Mouse (Mus musculus): Measurements from ENCODE around the gene Prps1l1. TPM values are rescaled to one million over a fixed set of nuclear protein-coding genes. Genes with fewer than 3 reads are reported as not detected.

Gene Prps1l1
- polyA plus RNA-seq, 1 experiment from 2014 or later = not detected

DNA sequence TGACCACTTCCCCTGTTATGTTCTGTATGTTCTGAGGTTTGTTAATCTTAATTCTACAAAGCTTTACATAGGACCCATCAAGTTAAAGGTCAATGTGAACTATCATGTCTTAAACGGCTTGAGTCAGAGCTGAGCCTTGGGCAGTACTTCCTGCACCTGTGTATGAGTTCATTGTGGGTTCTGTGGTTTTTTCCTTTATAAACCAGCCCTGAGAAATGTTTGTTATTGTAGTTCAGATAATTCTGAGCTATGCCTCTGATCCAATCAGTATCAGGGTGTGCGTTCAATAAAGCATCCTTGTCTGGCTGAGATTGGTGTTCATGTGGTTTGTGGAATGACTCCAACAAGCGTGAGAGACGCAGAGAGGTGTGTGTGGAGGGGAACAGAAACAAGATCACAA is 5.8 kb downstream of the Prps1l1 start:
- Histone ChIP-seq H3K4me1 (ENCODE audit: insufficient read depth, low read depth, low read length) (no peaks in the 10 kb centered on the region), H3K9ac (replicated peaks; ENCODE audit: low read depth) (no peak overlapping the region), H3K27me3 (replicated peaks; ENCODE audit: insufficient read depth, low read length) (no peaks in the 10 kb centered on the region), H3K4me2 (replicated peaks; ENCODE audit: low read depth, low read length) (no peak overlapping the region), H3K36me3 (ENCODE audit: insufficient read depth, low read length) (no peaks in the 10 kb centered on the region), H3K9me3 (ENCODE audit: low read length) (no peaks in the 10 kb centered on the region), H3K27ac (ENCODE audit: low read length) (no peak overlapping the region), H3K4me3 (ENCODE audit: low read depth, low read length) (no peak overlapping the region)
- TF ChIP-seq EP300 (IDR thresholded peaks at IDR 0.05) (no peak), CTCF (IDR thresholded peaks at IDR 0.05) (no peak)
- 71% methylated on average over 4 of the region's 4 CpGs for WGBS
- no peak for ATAC-seq
- no peak for DNase-seq (ENCODE audit: low spot score)

DNA sequence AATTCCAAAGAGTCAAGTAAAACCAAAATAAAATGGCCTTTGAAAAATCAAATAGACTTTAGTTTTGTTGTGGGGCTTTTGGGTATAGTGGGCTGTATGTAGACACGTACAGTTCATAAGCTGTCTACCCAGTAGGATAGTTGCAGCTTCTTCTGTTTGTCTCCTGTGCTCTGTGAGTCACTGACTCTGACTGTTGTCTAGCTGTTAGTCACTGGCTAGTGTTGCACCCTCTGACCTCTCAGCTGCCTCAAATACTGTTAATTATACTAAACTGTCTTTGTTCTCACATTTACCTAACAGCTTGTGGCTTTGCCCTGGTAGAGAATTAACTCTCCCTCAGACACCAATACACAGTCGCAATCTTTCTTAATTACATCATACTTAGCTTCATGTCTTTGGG is 7.3 kb downstream of the Prps1l1 start:
- no peak overlapping the region for H3K27ac ChIP-seq (ENCODE audit: low read length)
- ATAC-seq (no peak), DNase-seq (ENCODE audit: low spot score) (no peak)
- H3K4me1 ChIP-seq (ENCODE audit: insufficient read depth, low read depth, low read length) = no peaks in the 10 kb centered on the region
- H3K36me3 ChIP-seq (ENCODE audit: insufficient read depth, low read length) = no peaks in the 10 kb centered on the region
- no peak for TF ChIP-seq CTCF (IDR thresholded peaks at IDR 0.05)
- TF ChIP-seq EP300 (IDR thresholded peaks at IDR 0.05) = no peak
- no peak overlapping the region for H3K4me2 ChIP-seq (replicated peaks; ENCODE audit: low read depth, low read length)
- 82% methylated on average over 2 of the region's 2 CpGs for WGBS
- no peaks in the 10 kb centered on the region for H3K9me3 ChIP-seq (ENCODE audit: low read length)
- H3K9ac ChIP-seq (replicated peaks; ENCODE audit: low read depth) = no peak overlapping the region
- H3K27me3 ChIP-seq (replicated peaks; ENCODE audit: insufficient read depth, low read length) = no peaks in the 10 kb centered on the region
- H3K4me3 ChIP-seq (ENCODE audit: low read depth, low read length) = no peak overlapping the region

DNA sequence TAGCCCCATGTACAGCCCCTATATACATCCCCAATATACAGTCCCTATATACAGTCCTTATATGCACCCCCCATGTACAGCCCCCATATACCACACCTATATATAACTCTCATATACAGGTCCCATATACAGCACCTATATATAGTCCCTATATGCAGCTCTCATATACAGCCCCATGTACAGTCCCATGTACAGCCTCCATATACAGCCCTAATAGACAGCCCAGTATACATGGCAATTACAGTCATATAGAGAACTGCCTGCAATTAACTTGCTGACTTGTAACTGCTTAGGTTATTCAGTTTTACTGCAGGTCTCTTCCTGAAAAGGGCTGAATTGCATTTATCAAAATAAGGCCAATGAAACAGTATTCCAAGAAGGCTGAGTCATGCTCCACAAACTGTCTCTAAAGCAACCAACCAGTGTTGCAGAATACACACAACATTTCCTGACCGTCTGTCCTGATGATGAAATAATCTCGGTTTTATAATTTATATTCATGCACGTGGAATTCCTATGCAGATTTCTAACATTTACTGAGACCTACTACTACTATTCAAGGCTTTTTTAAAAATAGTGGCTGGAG is 13.1 kb downstream of the Prps1l1 start:
- Histone ChIP-seq H3K4me3 (ENCODE audit: low read depth, low read length) (no peak overlapping the region), H3K9ac (replicated peaks; ENCODE audit: low read depth) (no peak overlapping the region), H3K27me3 (replicated peaks; ENCODE audit: insufficient read depth, low read length) (no peaks in the 10 kb centered on the region), H3K36me3 (ENCODE audit: insufficient read depth, low read length) (no peaks in the 10 kb centered on the region), H3K9me3 (ENCODE audit: low read length) (no peaks in the 10 kb centered on the region), H3K27ac (ENCODE audit: low read length) (no peak overlapping the region), H3K4me2 (replicated peaks; ENCODE audit: low read depth, low read length) (no peak overlapping the region), H3K4me1 (ENCODE audit: insufficient read depth, low read depth, low read length) (no peaks in the 10 kb centered on the region)
- 81% methylated on average over 3 of the region's 3 CpGs for WGBS
- ATAC-seq (no peak; the same call in 1 of the 2 replicates), DNase-seq (ENCODE audit: low spot score) (no peak)
- TF ChIP-seq EP300 (IDR thresholded peaks at IDR 0.05) (no peak), CTCF (IDR thresholded peaks at IDR 0.05) (no peak)

DNA sequence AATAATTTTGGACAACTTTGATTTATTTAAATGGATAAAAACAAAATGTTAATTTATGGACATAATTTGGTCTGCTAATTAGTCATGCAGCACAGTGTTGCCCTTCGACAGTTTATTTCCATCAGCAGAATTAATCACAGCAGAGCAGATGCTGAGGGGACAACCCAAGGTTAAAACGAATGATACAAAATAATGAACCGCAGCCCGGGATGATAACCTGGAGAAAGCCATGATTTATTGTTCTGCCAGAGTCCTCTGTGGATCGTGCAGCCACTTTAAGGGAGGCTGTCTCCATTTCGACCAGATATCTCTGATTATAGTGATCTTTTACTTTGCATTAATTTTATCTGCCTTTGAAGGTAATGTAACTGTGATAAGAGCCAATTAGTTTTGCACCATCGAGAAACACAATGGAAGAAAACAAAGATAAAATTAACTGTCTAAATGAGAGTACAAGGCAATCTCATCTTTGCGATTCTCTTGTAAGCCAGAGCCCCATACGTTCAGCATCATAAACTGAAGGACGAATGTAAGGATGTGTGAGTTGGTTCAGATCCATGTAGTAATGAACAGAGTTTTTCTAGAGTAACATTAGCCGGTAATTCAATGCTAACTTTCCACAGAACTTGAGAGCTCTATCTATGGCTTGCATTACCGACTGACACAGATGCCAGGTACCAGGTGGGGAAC is 14.4 kb downstream of the Prps1l1 start:
- H3K4me3 ChIP-seq (ENCODE audit: low read depth, low read length) = no peak overlapping the region
- no peak overlapping the region for H3K27ac ChIP-seq (ENCODE audit: low read length)
- H3K9ac ChIP-seq (replicated peaks; ENCODE audit: low read depth) = no peak overlapping the region
- no peak overlapping the region for H3K4me2 ChIP-seq (replicated peaks; ENCODE audit: low read depth, low read length)
- DNase-seq (ENCODE audit: low spot score) (no peak), ATAC-seq (no peak)
- no peaks in the 10 kb centered on the region for H3K36me3 ChIP-seq (ENCODE audit: insufficient read depth, low read length)
- TF ChIP-seq EP300 (IDR thresholded peaks at IDR 0.05) (no peak), CTCF (IDR thresholded peaks at IDR 0.05) (no peak)
- H3K27me3 ChIP-seq (replicated peaks; ENCODE audit: insufficient read depth, low read length) = no peaks in the 10 kb centered on the region
- H3K4me1 ChIP-seq (ENCODE audit: insufficient read depth, low read depth, low read length) = no peaks in the 10 kb centered on the region
- no peaks in the 10 kb centered on the region for H3K9me3 ChIP-seq (ENCODE audit: low read length)
- 68% methylated on average over 12 of the region's 12 CpGs for WGBS

DNA sequence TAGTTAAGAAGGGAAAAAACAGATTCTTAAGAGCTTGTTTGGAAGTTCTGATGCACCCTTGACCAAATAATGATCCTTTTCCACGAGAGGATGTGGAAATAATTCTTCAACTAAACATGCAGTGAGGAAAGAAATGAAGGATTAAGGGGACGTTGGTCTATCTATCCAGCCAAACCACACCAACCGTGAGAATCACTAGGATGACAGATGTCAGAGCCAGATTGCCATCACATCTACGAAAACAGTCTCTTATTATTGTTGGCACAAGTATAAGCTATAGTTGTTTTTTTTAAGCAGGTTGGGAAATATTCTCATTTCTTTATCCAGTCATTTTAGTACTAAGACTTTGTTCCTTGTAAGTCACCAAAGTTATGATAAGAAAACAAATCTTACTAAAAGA is 15.8 kb downstream of the Prps1l1 start:
- Histone ChIP-seq H3K27me3 (replicated peaks; ENCODE audit: insufficient read depth, low read length) (no peaks in the 10 kb centered on the region), H3K27ac (ENCODE audit: low read length) (no peak overlapping the region), H3K36me3 (ENCODE audit: insufficient read depth, low read length) (no peaks in the 10 kb centered on the region), H3K4me3 (ENCODE audit: low read depth, low read length) (no peak overlapping the region), H3K9me3 (ENCODE audit: low read length) (no peaks in the 10 kb centered on the region), H3K9ac (replicated peaks; ENCODE audit: low read depth) (no peak overlapping the region), H3K4me2 (replicated peaks; ENCODE audit: low read depth, low read length) (no peak overlapping the region), H3K4me1 (ENCODE audit: insufficient read depth, low read depth, low read length) (no peaks in the 10 kb centered on the region)
- ATAC-seq = no peak
- no peak for TF ChIP-seq CTCF (IDR thresholded peaks at IDR 0.05)
- TF ChIP-seq EP300 (IDR thresholded peaks at IDR 0.05) = no peak
- DNase-seq (ENCODE audit: low spot score) = no peak
- WGBS = 42% methylated on average over 4 of the region's 4 CpGs

DNA sequence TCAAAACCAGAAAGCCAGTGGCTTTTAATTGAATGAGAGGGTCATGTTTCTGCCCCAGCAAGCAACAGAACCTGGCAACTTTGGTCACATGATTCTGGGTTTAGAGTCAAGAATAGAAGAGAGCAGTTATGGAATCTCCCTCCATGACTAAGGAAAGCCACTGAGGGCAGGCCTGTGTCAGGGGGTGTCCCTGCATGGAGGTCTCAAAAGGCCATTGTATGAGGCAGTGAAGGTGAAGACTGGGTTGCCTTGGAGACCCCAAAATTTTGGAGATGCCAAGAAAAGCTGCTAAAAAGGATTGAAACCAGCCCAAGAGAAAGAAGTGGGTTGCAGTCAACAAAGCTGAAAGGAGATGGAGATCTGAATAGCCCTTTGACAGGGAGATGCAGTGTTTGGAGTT is 21.2 kb downstream of the Prps1l1 start:
- Histone ChIP-seq H3K4me3 (ENCODE audit: low read depth, low read length) (no peak overlapping the region), H3K4me2 (replicated peaks; ENCODE audit: low read depth, low read length) (no peak overlapping the region), H3K27ac (ENCODE audit: low read length) (no peak overlapping the region), H3K27me3 (replicated peaks; ENCODE audit: insufficient read depth, low read length) (no peaks in the 10 kb centered on the region), H3K9ac (replicated peaks; ENCODE audit: low read depth) (no peak overlapping the region), H3K36me3 (ENCODE audit: insufficient read depth, low read length) (no peaks in the 10 kb centered on the region), H3K4me1 (ENCODE audit: insufficient read depth, low read depth, low read length) (no peaks in the 10 kb centered on the region), H3K9me3 (ENCODE audit: low read length) (no peaks in the 10 kb centered on the region)
- ATAC-seq (no peak), DNase-seq (ENCODE audit: low spot score) (no peak)
- no peak for TF ChIP-seq EP300 (IDR thresholded peaks at IDR 0.05)
